Mouse (Mus musculus) forelimb bud, embryonic 11.5 days (tissue): Measurements from ENCODE around the gene Adh7.
A peak's percentile ranks its signal among the peaks of the same experiment; 100 is the strongest.

Source experiments
- DNase-seq: peaks from one replicate; pipeline ENCODE4 v3.0.0-alpha.2; 2012; ENCODE audit warnings: low read depth, low spot score

The Adh7 gene

GRCm38 (mm10) chr3:138222952-138223351 is 5.4 kb downstream of the Adh7 start:
- DNase-seq, result peak; percentile 79

GRCm38 (mm10) chr3:138224363-138224954 is 6.9 kb downstream of the Adh7 start:
- DNase-seq, result no peak

GRCm38 (mm10) chr3:138225331-138225730 is 7.8 kb downstream of the Adh7 start:
- no peak for DNase-seq

- DNase-seq, result no peak
Measured at GRCm38 (mm10) chr3:138225853-138226252, 8.3 kb downstream of the Adh7 start.

- no peak for DNase-seq
Measured at GRCm38 (mm10) chr3:138226476-138226875, 8.9 kb downstream of the Adh7 start.

- no peak for DNase-seq
Measured at GRCm38 (mm10) chr3:138227082-138227481, 9.5 kb downstream of the Adh7 start.

GRCm38 (mm10) chr3:138227782-138228181 is 10.2 kb downstream of the Adh7 start:
- DNase-seq, result no peak

GRCm38 (mm10) chr3:138229448-138229847 is 11.9 kb downstream of the Adh7 start:
- no peak for DNase-seq

GRCm38 (mm10) chr3:138230266-138230665 is 12.7 kb downstream of the Adh7 start:
- no peak for DNase-seq

- DNase-seq, result no peak
Measured at GRCm38 (mm10) chr3:138231531-138231930, 14.0 kb downstream of the Adh7 start.

- DNase-seq, result no peak
Measured at GRCm38 (mm10) chr3:138236546-138237163, 19.1 kb downstream of the Adh7 start.

- DNase-seq, result no peak
Measured at GRCm38 (mm10) chr3:138238046-138238445, 20.5 kb downstream of the Adh7 start.

- DNase-seq, result no peak
Measured at GRCm38 (mm10) chr3:138239461-138239860, 21.9 kb downstream of the Adh7 start.

GRCm38 (mm10) chr3:138240411-138240810 is 22.9 kb downstream of the Adh7 start:
- peak; percentile 26 for DNase-seq

- DNase-seq, result peak; percentile 32
Measured at GRCm38 (mm10) chr3:138240942-138241341, 23.4 kb downstream of the Adh7 start.

GRCm38 (mm10) chr3:138241371-138241770 is 23.8 kb downstream of the Adh7 start:
- DNase-seq, result no peak

- DNase-seq, result peak; percentile 20
Measured at GRCm38 (mm10) chr3:138242021-138242726, 24.6 kb downstream of the Adh7 start.

- no peak for DNase-seq
Measured at GRCm38 (mm10) chr3:138242933-138243332, 25.4 kb downstream of the Adh7 start.

GRCm38 (mm10) chr3:138244338-138244874 is 26.8 kb downstream of the Adh7 start:
- no peak for DNase-seq

- DNase-seq, result no peak
Measured at GRCm38 (mm10) chr3:138246511-138247020, 29.0 kb downstream of the Adh7 start.

GRCm38 (mm10) chr3:138247241-138247640 is 29.7 kb downstream of the Adh7 start:
- DNase-seq, result no peak

- no peak for DNase-seq
Measured at GRCm38 (mm10) chr3:138248011-138248410, 30.5 kb downstream of the Adh7 start.
